Mouse (Mus musculus) lung, postnatal 0 days (tissue): ENCODE results near the gene Anks6.

Experiments
- CTCF ChIP-seq: IDR thresholded peaks from 2 replicates; pipeline ENCODE4 v1.5.1; 2016; ENCODE audit warnings: antibody characterized with exemption, mild to moderate bottlenecking
- EP300 ChIP-seq: IDR thresholded peaks from 2 replicates; pipeline ENCODE4 v1.6.1; 2016; ENCODE audit warnings: antibody characterized with exemption, mild to moderate bottlenecking, control low read depth

GRCm38 (mm10) chr4:46973322-46973721, 83.9 kb downstream of the Anks6 start:
- TF ChIP-seq CTCF (no peak), EP300 (no peak)
